Mouse (Mus musculus) forebrain, postnatal 0 days (tissue): ENCODE data around the gene Lmnb2. TPM values are rescaled to one million over a fixed set of nuclear protein-coding genes. Genes with fewer than 3 reads are reported as not detected.

Experiments
- ATAC-seq: fragments of 200-750 bp; cut with Nextera tagmentation; 2 replicates; pipeline ENCODE4 v1.8.0; 2017; ENCODE audit warnings: mild to moderate bottlenecking, moderate library complexity
- DNase-seq: peaks from one replicate; pipeline ENCODE4 v3.0.0-alpha.2; 2015
- H3K27ac ChIP-seq: fragments of 300-500 bp; sonication (generic); 2 replicates; pipeline ENCODE4 v1.5.1; 2014; ENCODE audit warnings: low read depth, mild to moderate bottlenecking, antibody characterized with exemption, low read length, moderate library complexity, mixed read lengths
- H3K27me3 ChIP-seq: fragments of 300-500 bp; sonication (generic); 2 replicates; pipeline ENCODE4 v1.6.1; 2014; ENCODE audit warnings: mild to moderate bottlenecking, low read length, mixed read lengths; ENCODE audit not compliant: insufficient read depth
- H3K36me3 ChIP-seq: fragments of 300-500 bp; sonication (generic); 2 replicates; pipeline ENCODE4 v1.6.1; 2014; ENCODE audit warnings: mild to moderate bottlenecking, moderate library complexity; ENCODE audit not compliant: insufficient read depth
- H3K4me1 ChIP-seq: fragments of 300-500 bp; sonication (generic); 2 replicates; pipeline ENCODE4 v1.6.1; 2014; ENCODE audit warnings: antibody characterized with exemption; ENCODE audit not compliant: insufficient read depth
- H3K4me2 ChIP-seq: fragments of 300-500 bp; sonication (generic); 2 replicates; pipeline ENCODE4 v1.6.1; 2014; ENCODE audit warnings: low read depth, mild to moderate bottlenecking, moderate library complexity
- H3K4me3 ChIP-seq: fragments of 300-500 bp; sonication (generic); 2 replicates; pipeline ENCODE4 v1.5.1; 2014; ENCODE audit warnings: low read depth, low read length, mixed read lengths
- H3K9ac ChIP-seq: fragments of 300-500 bp; sonication (generic); 2 replicates; pipeline ENCODE4 v1.6.1; 2014; ENCODE audit warnings: mild to moderate bottlenecking
- H3K9me3 ChIP-seq: fragments of 300-500 bp; sonication (generic); 2 replicates; pipeline ENCODE4 v1.6.1; 2016; ENCODE audit warnings: low read length
- CTCF ChIP-seq: sonication (generic); IDR thresholded peaks from 2 replicates; pipeline ENCODE4 v1.5.1; 2016; ENCODE audit warnings: antibody characterized with exemption, control low read depth, low read depth
- WGBS: fragments of 180-500 bp; shearing (Covaris S2); extraction: QIAGEN DNeasy Blood & Tissue Kit; methylation state at CpG from one replicate; pipeline ENCODE4 v1.1.7; 2014; 5-methylcytosine and 5-hydroxymethylcytosine counted together
- polyA plus RNA-seq: library from polyadenylated mRNA; unstranded; fragments of >200 nt; fragmentation: Nextera tagmentation; extraction: Ambion mirVana; gene quantifications from 2 replicates; pipeline ENCODE4 v1.2.1, GENCODE M21; 2015
- total RNA-seq: library from RNA; depleted of rRNA; stranded (reverse); fragments of >200 nt; gene quantifications from 2 replicates; pipeline ENCODE4 v1.2.3, GENCODE M21; 2014

The Lmnb2 gene
- total and polyA plus RNA-seq, 2 experiments from 2014 or later = 24.5 to 46.1 TPM

DNA sequence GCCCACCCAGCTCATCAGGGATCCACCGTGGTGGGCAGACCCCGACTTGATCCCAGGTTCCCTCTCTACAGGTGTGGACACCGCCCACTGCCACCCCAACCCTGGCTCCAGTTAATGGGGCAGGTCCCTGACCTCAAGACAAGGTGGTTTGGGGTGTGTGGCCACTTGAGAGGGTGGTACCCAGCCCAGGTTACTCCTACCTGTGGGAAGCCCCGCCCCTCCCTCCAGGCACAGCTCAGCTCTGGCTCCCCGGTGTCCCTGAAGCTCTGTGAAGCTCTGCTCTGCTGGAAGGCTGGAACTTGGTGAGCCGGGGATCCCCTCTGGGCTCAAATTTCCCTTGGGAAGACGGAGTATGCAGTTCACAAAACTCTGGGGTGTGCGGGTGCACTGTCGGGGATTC, 46.5 kb downstream of the Lmnb2 start, which contains the start of gene Tmprss9:
Gene Tmprss9 (plus strand): TSS at position 268 of the 400 bp plus-strand sequence.
- TF ChIP-seq CTCF = no peak
- ATAC-seq (no peak), DNase-seq (no peak)
- no peak within 1 kb of the TSS for H3K27ac ChIP-seq
- WGBS = 35% methylated on average over 9 of the region's 9 CpGs
- no peaks in the 10 kb centered on the region for H3K4me1 ChIP-seq
- H3K4me2 ChIP-seq = no peak within 1 kb of the TSS
- H3K36me3 ChIP-seq = peaks cover 11% of the 10 kb centered on the region
- no peak within 1 kb of the TSS for H3K4me3 ChIP-seq
- H3K9ac ChIP-seq = no peak within 1 kb of the TSS
- no peaks in the 10 kb centered on the region for H3K9me3 ChIP-seq
- H3K27me3 ChIP-seq = no peaks in the 10 kb centered on the region

DNA sequence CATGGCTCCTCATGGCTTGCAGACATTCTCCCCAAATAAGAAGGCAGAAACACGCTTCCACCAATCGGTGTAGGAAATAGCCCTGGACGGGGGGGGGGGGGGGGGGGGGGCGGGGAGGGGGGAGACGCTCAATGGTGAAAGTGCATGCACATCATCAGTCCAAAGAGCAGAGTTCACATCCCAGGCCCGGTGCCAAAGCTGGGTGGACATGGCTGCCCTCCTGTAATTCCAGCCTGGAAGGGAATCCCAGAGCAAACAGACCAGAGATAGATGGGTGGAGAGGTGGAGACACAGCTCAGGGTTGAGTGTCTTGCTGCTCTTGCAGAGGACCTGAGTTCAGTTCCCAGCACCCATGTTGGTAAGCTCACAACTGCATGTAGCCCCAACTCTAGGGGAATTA, 47.1 kb downstream of the Lmnb2 start:
- TF ChIP-seq CTCF = no peak
- Histone ChIP-seq H3K4me1 (no peaks in the 10 kb centered on the region), H3K27ac (no peak overlapping the region), H3K36me3 (peaks cover 16% of the 10 kb centered on the region), H3K9ac (no peak overlapping the region), H3K4me2 (no peak overlapping the region), H3K27me3 (no peaks in the 10 kb centered on the region), H3K9me3 (no peaks in the 10 kb centered on the region), H3K4me3 (no peak overlapping the region)
- DNase-seq (no peak), ATAC-seq (no peak)
- 92% methylated on average over 3 of the region's 6 CpGs for WGBS

DNA sequence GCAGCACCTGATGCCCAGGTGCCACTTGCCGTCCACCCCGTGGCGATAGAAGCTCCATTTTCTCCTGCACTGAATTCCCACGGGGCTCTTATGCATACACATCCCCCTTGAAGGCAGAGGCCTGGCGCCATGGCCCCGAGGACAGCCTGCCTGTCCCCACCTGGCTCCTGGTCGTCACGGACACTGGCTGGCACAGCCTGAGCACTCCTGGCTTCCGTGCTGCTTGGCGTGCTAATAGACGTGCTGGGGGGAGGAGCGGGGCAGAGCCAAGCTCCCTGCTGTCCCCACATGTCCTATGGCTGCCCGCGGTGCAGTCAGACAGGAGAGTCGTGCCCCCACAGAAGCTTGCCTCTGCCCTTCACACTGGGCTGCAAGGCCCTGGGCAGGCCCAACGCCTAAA, 53.6 kb downstream of the Lmnb2 start:
- ATAC-seq = no peak
- Histone ChIP-seq H3K4me3 (no peak overlapping the region), H3K27me3 (no peaks in the 10 kb centered on the region), H3K4me1 (no peaks in the 10 kb centered on the region), H3K36me3 (peaks cover 63% of the 10 kb centered on the region), H3K9ac (no peak overlapping the region), H3K27ac (no peak overlapping the region), H3K4me2 (no peak overlapping the region), H3K9me3 (no peaks in the 10 kb centered on the region)
- DNase-seq = no peak
- WGBS = 85% methylated on average over 16 of the region's 16 CpGs
- no peak for TF ChIP-seq CTCF

DNA sequence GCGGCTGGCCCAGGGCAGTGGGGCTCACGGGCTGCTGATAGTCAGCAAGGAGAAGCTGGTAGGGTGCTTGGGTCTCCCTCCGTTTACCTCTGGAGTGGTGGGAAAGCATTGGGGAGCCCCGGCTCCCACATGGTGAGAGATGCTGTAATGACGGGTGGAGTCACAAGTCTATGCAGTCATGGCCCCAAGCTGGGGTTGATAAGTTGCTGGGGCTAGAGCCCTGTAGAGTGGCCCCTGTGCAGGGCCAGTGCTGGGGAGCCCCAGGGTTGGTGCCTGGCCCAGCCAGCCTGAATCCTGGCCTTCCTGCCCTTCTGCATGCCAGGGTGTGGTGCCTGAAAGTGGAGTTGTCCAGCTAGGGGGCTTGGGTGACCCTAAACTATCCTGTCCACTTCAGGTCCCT, 55.7 kb downstream of the Lmnb2 start:
- ATAC-seq (no peak), DNase-seq (no peak)
- no peaks in the 10 kb centered on the region for H3K4me1 ChIP-seq
- H3K27ac ChIP-seq = no peak overlapping the region
- H3K9ac ChIP-seq = no peak overlapping the region
- H3K27me3 ChIP-seq = no peaks in the 10 kb centered on the region
- H3K36me3 ChIP-seq = peaks cover 56% of the 10 kb centered on the region
- H3K9me3 ChIP-seq = no peaks in the 10 kb centered on the region
- no peak for TF ChIP-seq CTCF
- no peak overlapping the region for H3K4me2 ChIP-seq
- WGBS = 93% methylated on average over 5 of the region's 5 CpGs
- H3K4me3 ChIP-seq = no peak overlapping the region

DNA sequence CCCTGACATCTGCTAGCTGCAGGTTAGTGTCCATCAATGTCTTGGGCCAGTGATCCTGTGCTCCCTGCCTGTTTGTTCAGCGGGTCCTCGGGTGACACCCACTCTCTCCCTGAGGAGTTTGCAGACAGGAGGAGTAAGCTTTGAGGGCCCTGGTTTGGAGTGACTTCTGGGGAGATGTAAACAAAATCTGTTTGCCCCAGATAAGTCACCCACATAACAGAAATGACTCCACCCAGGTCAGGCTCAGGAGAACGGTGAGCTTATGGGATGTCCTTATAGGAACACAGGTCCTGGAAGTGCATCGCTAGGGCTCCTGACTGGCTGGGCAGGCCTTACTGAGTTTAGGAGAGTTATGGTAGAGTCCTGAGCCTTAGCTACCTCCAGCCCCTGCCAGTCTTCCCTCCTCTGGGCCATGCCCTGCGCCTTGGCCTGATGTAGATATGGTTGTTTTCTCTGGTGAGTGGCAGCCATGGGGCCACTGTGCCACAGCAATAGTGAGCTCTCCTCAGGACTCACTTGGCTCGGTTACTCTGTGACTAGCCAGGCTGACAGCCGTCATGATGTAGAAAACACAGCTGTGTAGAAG, 59.6 kb downstream of the Lmnb2 start:
- Histone ChIP-seq H3K27ac (no peak overlapping the region), H3K36me3 (peaks cover 24% of the 10 kb centered on the region), H3K27me3 (no peaks in the 10 kb centered on the region), H3K9me3 (no peaks in the 10 kb centered on the region), H3K9ac (no peak overlapping the region), H3K4me2 (no peak overlapping the region), H3K4me1 (peaks cover 19% of the 10 kb centered on the region), H3K4me3 (no peak overlapping the region)
- TF ChIP-seq CTCF = no peak
- ATAC-seq (no peak), DNase-seq (no peak)
- WGBS = 87% methylated on average over 7 of the region's 7 CpGs

DNA sequence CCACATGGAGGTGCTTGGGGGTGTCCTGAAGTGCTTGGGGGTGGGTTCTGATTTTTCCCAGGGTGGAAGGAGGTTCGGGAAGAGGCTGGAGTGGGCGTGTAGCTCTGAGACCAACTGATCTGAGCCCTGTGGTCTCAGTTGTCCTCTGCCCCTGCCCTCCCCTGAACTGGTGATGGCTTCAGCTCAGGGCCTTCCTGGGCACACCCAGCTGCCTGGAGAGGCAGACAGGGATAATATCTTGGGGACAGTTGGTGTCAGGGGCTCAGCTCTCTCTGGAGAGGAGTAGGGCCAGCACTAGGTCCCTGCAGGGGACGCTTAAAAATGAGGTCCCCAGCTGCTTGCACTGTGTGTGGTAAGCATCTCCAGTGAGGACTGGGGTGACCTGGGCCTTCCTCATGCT, 60.2 kb downstream of the Lmnb2 start:
- no peak overlapping the region for H3K27ac ChIP-seq
- H3K4me2 ChIP-seq = no peak overlapping the region
- TF ChIP-seq CTCF = no peak
- no peaks in the 10 kb centered on the region for H3K9me3 ChIP-seq
- 58% methylated on average over 3 of the region's 3 CpGs for WGBS
- H3K36me3 ChIP-seq = peaks cover 25% of the 10 kb centered on the region
- no peak overlapping the region; the same call in 1 of the 2 replicates for H3K9ac ChIP-seq
- no peaks in the 10 kb centered on the region for H3K27me3 ChIP-seq
- DNase-seq = no peak
- no peak for ATAC-seq
- H3K4me3 ChIP-seq = no peak overlapping the region
- H3K4me1 ChIP-seq = peaks cover 19% of the 10 kb centered on the region

DNA sequence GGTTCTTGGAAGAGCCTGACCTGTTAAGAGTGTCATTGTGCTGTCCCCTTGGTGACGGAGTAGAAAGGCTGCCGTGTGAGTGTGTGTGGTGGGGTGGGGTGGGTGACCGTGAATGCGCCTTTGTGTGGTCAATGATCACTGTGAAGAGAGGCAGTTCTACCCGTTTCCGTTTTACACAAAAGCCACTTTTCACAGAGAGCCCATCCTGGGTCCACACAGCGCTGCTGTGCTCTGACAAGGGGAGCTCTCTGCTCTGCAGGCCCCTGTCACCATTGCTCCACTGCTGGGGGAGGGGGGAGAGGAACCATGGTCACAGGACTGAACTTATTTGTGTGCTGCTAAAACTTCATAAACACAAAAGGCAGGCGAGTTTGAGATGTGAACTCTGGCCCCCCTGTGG, 60.7 kb downstream of the Lmnb2 start:
- no peaks in the 10 kb centered on the region for H3K27me3 ChIP-seq
- H3K9me3 ChIP-seq = no peaks in the 10 kb centered on the region
- peaks cover 22% of the 10 kb centered on the region for H3K36me3 ChIP-seq
- 38% methylated on average over 8 of the region's 8 CpGs for WGBS
- no peak for TF ChIP-seq CTCF
- no peak overlapping the region for H3K4me2 ChIP-seq
- peak; percentile 24 for ATAC-seq
- no peak overlapping the region for H3K27ac ChIP-seq
- no peak for DNase-seq
- peaks cover 19% of the 10 kb centered on the region for H3K4me1 ChIP-seq
- no peak overlapping the region for H3K4me3 ChIP-seq
- peak overlapping the region; percentile 28; the same call in 1 of the 2 replicates for H3K9ac ChIP-seq
